Mouse (Mus musculus) left cerebral cortex, postnatal 4 days (tissue): ENCODE measurements around the gene Prr5. TPM values are rescaled to one million over a fixed set of nuclear protein-coding genes. Genes with fewer than 3 reads are reported as not detected.
"Not testable (repeated sequence)": the region's sequence is repeated elsewhere in the genome, so short reads cannot be mapped to it uniquely, and the experiment has no call there.

Experiments used
- DNase-seq: peaks from one replicate; pipeline ENCODE4 v3.0.0-alpha.2; 2022
- intact Hi-C: fragments of 180-260 bp; cut with DNase I; formaldehyde crosslinking; loops from one replicate; pipeline ENCODE4 v1.15.1; 2025
- total RNA-seq, 2 experiments: library from RNA; stranded (reverse); gene quantifications; 2 replicates each; pipeline ENCODE4 v1.2.3; 2021

The Prr5 gene
- total RNA-seq, 2 experiments from 2014 or later = 16.7 to 18.5 TPM

DNA sequence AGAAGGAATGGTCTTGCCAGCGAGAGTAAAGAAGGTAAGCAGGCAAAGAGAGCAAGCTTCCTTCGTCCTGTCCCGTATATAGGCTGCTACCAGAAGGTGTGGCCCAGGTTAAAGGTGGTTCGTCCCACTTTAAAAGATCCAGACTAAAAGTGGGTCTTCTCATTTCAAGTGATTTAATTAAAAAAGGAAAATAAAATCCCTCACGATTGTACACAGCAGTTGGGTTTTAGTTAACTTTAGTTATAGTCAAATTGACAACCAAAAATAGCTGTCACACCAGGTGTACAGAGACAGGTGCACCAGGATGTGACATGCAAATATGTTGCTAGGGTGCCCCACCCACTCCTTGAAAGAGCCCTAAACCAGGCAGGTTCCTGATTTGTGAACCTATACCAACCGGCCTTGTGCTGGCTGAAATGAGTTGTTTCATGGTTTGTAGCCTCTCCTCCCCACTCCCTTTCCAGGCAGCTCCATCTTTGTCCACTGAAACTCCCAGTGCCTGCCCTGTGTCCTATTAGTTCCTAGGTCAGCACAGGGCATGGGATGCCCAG lies 36.0 kb downstream of the Prr5 start:
- DNase-seq = no peak
- intact Hi-C loops = no loop called here

DNA sequence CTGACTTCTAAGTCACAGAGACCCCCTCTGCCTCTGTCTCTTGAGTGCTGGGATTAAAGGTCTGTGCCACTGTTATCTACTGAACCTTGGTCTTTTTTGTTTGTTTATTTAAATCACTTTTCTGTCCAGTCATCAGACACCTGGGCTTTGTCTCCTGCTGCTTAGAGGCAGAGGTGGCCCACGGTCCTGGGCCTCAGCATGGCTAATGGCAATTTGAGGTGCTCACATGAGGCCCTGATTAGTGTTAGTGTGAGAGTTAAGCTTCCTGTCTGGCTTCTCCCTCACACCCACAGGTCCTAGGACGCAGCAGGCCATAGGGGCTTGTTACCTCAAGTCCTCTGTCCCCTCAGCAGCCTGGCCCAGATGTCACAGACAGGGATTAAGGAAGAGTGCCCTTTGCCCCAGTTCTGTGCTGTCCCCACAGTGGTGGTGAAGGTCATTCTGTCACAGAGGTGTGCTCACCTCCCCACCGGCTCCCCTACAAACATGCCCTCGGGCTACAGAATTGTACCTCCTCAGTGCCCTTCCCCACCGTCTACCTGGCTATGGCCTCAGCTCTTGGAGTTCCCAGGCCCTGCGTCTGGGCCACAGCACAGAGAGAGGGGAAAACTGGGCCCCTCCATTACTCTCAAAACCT lies 37.7 kb downstream of the Prr5 start:
- intact Hi-C loops = no loop called here
- no peak for DNase-seq

DNA sequence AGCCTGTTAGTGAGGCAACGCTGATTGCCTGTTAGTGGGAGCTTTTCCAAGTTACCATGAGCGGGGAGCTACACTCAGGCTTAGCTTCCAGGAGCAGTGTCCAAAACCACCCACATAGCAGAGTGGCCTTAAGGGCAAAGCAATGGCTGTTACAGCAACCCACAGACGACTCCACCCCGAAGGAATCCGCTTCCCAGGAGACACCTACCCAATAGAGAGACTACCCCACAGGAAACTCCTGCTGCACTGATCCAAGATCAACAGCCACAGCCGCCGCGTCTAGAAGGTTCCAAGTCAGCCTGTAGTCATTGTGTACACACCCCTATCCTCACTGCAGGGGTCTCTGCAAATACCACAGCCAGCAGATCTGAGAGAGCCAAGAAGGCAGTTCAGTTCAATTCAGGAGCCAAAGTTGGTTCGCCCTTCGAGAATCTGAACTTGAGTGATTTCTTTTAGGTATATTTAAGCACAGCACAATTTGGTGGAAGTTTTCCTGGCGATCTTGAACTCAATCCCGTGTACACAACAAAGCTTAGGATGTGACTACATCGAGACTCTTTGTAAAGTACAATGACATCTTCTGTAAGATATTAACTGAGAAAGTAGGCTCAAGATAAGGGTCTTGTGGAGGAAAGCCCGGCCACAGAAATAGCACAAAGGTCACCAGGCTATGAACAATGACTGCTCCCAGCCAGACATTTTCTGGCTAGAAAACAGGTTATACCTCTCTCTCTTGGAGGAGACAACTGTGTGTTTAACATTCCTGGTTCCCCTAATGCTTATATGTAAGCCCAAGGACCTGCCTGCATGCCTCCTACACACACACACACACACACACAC lies 43.4 kb downstream of the Prr5 start:
- DNase-seq = no peak
- intact Hi-C loops = no loop called here

DNA sequence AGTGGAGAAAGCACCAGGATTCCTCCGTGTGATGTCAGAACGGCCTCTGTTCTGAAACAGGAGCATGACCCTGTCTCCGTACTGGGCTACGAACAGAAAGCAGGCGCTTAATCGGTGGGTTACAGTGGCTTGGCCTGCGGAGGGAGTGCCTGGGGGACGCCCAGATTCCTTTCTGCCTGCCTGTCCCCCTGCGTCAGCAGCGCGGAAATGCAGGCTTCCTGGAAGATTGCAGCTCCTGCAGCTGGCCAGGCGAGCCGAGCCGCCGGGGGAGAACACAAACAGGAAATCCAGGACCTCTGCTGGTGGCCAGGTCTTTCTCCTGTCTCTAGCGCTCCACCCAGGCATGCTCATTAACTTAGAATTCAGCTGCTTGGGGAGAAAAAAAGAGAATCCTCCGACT lies 45.3 kb downstream of the Prr5 start:
- intact Hi-C loops = no loop called here
- DNase-seq = peak; percentile 70

DNA sequence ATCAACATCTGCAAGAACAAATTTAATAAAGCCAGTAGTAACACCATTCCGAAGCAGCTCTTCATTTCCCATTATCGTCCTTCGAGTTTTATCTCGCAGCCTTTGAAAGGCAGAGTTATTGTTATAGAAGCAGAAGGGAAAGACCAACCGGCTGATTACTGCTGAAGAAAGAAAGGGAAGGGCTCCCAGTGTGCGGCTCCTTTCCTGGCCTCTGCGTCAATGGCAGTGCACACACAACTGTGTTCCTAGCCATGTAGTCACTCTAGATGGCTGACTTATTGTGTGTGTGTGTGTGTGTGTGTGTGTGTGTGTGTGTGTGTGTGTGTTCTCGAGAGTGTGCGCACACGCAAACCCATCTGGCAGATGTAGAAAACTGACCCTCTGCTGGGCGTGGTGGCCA lies 45.7 kb downstream of the Prr5 start:
- intact Hi-C loops = no loop called here
- no peak for DNase-seq

DNA sequence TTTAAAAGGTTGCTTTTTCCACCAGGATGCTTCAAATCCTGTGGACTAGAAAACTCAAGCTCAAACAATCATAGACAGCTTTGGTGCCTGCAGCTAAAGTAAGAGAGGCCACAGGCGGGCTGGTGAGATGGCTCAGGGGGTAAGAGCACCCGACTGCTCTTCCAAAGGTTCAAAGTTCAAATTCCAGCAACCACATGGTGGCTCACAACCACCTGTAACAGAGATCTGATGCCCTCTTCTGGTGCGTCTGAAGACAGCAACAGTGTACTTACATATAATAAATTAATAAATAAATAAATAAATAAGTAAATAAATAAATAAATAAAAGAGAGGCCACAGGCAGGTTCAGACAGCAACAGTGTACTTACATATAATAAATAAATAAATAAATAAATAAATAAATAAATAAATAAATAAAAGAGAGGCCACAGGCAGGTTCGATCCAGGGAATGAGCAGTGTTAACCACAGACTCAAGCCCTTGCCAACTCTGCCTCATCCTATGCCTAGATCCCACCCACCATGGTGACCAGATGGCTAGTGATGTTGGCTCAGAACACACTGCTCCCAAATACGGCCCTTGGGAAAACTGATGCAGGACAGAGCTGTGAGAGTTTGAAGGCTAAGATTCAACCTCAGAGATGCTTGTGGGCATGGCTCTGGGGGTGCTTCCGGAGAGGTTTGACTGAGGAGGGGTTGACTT lies 48.3 kb downstream of the Prr5 start:
- intact Hi-C loops = not testable (repeated sequence)
- peak; percentile 46 for DNase-seq

DNA sequence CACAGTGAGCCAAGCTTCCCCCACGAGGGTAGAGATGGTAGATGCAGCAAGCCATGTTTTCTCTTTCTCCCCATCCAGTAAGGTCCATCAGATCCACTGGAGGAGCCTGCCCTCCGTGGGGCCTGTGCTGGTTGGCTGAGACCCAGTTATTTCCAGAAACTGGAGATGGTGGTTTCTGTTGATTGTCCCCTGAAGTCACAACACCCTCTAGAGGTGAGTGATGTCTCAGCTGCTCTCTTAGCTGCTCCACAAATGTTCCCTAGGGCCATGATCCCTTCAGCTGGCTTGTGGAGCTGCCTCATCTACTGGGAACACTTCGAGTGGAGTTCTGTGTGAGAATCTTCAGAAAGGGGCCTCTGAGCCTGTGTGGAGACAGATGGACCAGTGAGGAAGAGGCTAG lies 49.4 kb downstream of the Prr5 start:
- no peak for DNase-seq
- intact Hi-C loops = no loop called here

DNA sequence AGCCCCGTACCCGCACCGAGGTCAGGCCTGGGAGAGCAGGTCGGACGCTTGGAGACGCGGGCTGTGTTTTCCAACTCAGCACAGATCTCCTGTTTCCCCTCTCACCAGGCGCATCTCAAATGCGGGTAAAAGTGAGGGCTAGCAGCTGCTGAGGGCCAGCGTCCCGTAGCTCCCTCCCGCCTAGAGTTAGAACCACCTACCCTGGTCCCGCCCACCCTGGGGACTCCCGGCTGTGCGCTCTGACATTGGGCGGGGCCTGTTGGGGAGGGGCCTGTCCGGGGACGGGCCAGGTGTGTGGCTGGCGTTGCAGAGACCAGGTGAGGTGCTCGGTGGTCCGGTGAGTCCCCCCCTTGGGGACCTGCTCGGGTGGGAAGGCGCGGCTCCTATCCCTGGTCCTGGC lies 50.4 kb downstream of the Prr5 start, which contains the start of gene Arhgap8:
Gene Arhgap8, plus strand, starts transcription at position 262 of the 400 bp plus-strand sequence.
- intact Hi-C loops = no loop called here
- DNase-seq = no peak

DNA sequence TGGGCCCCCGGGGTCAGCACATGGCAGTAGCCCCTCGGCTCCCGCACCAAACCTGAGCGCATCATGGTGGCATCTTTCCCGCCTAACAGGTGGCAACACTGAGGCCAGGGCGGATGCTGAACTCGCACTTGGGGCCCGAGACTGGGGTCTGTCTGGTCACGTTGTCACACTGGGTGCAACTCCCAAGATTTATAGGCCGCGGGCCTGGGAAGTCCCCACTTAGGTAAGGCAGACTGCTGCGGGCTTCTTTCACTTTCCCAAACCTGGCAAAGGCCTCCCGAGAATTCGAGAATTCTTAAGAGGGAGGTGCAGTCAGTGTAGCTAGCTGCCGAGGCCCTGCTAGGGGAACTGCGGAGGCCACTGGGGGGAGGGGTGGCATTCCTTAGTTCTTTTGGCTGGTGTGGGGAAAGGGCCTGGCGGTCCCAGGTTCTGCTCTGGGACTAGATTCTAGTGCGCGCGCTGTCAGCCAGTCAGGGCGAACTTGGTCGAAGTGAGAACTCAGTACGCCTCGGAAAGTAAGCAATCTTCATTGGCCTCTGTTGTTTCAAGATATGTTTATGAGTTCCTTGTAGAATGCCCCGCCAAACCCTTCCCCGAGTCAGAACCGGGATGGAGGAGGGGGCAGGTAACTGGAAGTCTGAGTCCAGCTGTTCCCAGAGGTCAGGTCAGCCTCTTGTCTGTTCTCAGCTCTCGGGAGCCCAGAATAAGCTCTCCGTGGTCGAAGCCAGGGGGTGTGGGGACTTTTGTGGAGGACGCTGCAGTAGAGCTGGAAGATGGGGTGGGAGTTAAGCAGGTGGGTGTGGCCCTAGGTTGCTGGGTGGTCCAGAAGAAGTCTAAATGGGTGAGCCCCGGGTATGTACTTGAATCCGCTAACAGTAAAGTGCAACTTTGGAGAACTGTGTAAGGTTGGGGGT lies 51.1 kb downstream of the Prr5 start:
- no peak for DNase-seq
- intact Hi-C loops = no loop called here

DNA sequence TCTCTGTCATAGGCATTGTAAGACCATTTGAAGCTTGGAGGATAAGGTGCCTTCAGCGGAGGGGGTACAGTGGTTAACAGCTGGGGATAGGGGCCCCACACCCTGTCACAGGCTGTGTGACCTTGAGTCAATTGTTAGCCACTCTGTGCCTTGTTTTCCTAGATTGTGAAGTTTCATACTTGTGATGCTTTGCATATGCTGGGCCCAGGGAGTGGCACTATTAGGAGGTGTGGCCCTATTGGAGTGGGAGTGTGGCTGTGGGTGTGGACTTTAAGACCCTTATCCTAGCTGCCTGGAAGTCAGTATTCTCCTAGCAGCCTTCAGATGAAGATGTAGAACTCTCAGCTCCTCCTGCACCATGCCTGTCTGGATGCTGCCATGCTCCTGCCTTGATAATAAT lies 54.2 kb downstream of the Prr5 start:
- DNase-seq, intact Hi-C loops: not testable (repeated sequence)

DNA sequence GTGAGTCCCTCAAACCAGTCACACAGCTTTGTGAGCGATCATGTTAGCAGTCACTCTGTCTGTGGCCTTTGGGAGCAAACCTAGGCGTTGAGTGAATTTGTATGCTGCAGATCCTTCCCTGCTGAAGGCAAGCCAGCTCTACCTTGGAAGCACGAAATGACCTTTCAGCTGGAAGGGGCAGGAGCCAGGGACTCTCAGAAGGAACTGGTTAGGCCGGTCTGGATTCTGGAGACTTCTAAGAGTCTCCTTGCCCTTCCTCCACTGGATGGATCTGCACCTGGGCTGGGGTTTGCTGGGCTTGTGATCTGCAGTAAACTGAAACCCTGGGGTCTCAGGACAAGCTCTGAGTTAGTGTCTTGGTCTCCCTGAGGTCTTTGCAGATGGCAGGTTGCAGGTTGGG lies 54.8 kb downstream of the Prr5 start:
- DNase-seq = no peak
- intact Hi-C loops = no loop called here

DNA sequence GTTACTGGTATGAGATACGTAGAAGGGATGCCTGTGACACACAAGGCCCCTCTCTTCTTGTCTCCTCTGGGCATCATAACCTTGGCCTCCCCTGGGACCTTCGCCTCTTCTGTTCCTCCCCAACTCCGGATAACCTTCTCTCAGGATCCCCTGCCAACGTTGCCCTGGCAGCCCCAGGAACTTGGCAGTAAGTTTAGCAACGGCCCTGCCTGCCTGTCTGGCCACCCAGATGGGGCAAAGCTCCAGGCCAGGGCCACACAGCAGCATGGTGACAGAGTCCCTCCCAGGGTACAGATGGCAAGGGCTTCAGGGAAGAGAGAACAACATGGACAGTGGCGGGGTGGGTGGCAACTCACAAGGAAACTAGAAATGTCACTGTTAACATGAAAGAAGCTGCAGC lies 60.3 kb downstream of the Prr5 start:
- intact Hi-C loops = no loop called here
- DNase-seq = peak; percentile 96

DNA sequence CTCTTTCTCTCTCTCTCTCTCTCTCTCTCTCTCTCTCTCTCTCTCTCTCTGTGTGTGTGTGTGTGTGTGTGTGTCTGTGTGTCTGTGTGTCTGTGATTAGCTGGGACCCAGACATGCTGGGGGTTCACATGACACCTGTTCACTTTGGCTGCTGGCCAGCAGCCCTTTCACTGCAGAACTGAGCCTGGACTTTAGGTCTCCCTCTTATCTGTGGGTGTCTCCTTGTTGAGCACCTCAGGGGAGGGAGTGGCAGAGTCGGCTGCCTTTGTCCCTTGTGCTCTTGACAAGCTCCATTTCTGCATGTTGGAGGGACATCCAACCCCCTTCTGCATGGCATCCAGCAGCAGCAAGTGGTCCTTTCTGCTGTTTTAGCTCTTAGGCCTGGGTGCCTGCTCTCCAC lies 61.5 kb downstream of the Prr5 start:
- DNase-seq = no peak
- intact Hi-C loops = no loop called here

DNA sequence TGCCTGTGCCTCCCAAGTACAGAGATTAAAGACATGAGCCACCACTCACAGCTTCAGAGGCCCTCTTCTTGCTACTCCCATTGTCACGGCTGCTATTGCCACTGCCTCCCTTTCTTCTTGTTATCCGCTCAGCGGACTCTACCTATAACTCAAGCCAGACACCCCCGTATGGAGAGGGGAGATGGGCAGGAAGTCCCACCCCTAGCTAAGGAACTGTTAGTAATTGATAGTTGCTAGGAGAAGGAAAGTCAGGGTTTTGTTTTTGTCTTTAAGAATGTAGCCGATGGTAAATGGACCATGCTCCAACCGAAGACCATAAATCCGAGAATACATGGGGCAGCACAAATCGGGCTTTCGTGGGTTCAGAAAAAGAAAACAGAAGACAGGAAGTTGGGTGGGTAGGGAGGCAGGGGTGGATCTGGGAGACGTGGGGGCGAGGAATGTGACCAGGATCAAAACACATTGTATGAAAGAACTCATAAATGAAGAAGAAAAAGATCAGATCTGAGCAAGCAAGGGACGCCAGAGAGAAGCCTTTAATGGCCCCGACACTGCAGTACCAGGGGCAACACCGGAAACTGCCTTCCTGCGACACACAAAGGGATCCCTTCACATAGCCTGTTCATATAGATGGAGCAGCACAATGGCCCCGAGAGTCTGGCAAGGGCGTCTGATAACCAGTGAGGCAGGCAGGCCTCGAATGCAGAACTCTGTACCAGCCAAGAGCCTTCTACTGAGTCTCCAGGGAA lies 62.4 kb downstream of the Prr5 start:
- DNase-seq = no peak
- intact Hi-C loops = no loop called here

DNA sequence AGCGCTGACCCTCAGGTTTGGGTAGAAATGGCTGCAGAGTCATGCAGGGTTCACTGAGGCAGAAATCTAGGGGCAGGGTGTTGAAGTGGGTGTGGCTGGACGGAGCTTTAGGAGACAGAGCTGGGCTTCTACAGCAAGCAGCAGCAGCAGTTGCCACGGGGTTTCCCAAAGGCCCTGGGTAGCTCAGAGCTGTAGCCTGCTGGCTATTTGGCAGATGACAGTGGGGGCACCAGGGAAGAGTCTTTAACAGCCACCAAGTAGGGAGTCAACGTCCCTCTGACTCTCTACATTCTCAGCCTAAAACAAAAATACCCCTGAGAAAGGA lies 63.0 kb downstream of the Prr5 start:
- DNase-seq = peak; percentile 32
- intact Hi-C loops = no loop called here

DNA sequence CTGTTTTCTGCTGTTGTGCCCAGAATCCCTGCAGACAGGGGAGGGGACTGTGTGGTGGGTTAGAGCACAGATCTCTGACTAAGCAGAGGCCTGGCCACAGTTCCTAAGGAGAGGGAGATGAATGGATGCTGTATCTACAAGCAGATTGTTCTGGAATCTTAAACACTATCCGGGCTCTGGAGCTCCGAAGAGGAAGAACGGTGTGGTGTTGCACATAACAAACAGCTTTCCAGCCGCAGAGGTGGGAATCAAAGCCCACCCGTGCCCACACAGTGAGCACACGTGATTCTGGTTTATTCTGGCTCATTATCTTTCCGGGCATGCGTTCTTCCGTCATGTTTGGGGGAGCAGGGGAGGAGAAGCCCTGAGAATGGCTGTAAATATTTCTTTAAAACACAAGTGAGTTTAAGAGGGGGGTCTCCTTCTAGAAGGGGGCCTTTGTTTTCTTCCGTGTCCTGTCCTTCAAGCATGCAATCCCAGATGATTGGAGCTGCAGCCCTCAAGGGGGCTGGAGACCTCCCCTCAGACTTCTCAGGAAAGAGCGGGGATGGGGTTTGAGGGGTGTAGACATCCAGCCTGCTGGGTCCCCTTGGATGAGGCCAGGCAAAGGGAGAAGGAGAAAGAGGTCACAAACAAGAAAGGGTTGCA lies 67.0 kb downstream of the Prr5 start:
- DNase-seq = no peak
- intact Hi-C loops = no loop called here

DNA sequence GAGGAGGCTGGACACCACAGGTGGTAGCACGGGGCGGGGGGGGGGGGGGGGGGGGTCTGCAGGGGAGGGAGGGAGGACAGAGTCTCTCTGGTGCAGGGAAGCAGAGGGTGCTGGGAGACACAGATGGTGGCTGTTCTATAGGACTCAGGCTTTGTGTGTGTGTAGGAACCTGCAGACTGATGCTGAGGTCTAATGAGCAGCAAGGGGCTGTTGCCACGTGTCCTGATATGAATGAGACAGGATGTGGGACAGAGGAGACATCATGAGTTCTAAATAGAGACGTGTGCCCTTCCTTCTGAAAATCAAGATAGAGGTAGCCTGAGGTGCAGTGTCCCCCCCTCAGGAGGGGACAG lies 67.5 kb downstream of the Prr5 start:
- intact Hi-C loops = no loop called here
- no peak for DNase-seq

DNA sequence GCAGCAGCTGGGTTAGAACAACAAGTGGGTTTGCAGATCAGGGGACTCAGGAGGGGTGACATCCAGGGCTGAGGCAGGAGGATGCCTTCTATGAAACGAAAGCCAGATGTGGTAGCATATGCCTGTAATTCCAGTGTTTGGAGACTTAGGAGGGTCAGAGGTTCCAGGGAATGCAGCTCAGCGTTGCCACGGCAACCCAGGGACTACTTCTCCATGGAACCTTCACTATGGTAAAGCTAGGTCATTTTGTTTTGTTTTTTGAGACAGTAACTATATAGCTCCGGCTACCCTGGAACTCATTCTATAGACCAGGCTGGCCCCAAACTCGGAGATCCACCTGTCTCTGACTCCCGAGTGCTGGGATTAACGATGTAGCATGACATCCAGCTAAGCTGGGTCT lies 68.8 kb downstream of the Prr5 start:
- no peak for DNase-seq
- intact Hi-C loops = no loop called here

DNA sequence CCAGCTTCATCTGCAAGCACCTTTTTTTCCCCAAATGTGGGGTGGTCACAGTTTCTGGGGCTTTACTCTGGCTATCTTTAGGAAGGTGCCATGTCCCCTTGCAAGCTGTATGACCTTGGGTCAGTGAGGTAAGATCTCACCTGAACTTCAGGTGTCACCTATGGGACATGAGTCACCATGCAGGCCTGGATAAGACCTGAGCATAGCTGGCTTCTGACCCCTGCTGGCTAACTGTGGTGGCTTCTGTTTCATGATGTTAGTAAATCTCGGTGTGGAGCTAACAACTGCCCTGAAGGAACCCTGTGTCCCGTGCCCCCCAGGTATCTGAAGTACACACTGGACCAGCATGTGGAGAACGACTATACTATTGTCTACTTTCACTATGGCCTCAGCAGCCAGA lies 72.2 kb downstream of the Prr5 start:
- intact Hi-C loops = no loop called here

DNA sequence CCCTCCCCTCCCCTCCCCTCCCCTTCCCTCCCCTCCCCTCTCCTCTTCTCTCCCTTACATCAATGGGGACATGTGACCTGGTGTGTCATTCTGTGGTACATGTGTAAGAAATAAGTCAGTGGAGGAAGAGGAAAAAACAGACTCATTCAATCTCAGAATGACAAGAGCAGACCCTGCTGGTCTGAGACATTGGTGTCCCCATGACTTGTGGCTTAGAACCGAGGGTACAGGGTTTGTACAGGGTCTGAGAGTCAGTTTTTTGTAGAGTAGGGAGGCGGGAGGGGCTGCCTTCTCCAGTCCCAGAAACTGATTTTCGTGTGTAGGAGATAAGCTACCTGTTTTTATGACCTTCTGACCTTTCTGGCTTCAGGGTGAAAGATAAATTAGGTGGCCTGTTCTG lies 73.9 kb downstream of the Prr5 start:
- intact Hi-C loops = no loop called here
- DNase-seq = no peak

More for the DNA sequence above, 72.2 kb downstream of the Prr5 start:
- DNase-seq = no peak
